Mouse (Mus musculus): Measurements from ENCODE around the gene Rara. TPM values are rescaled to one million over a fixed set of nuclear protein-coding genes. Genes with fewer than 3 reads are reported as not detected.

Rara gene
- polyA plus RNA-seq, 1 experiment from 2014 or later, result 43.2 TPM

GRCm38 (mm10) chr11:98952736-98953135, 25.1 kb downstream of the Rara start:
- H3K4me2 ChIP-seq, result no peak overlapping the region
- H3K4me3 ChIP-seq (ENCODE audit: low read depth, low read length), result no peak overlapping the region
- 0 out of 2 replicates have a peak overlapping the region, but pooled peaks have one; percentile 27 for H3K27ac ChIP-seq (ENCODE audit: low read depth)
- H3K9me3 ChIP-seq (ENCODE audit: low read depth, low read length), result no peaks in the 10 kb centered on the region
- H3K36me3 ChIP-seq (ENCODE audit: insufficient read depth), result peaks cover 34% of the 10 kb centered on the region
- no peak for DNase-seq
- peaks cover 43% of the 10 kb centered on the region for H3K4me1 ChIP-seq (ENCODE audit: insufficient read depth)
- H3K9ac ChIP-seq, result no peak overlapping the region
- H3K27me3 ChIP-seq (ENCODE audit: insufficient read depth, low read length), result no peaks in the 10 kb centered on the region
- 55% methylated on average over 2 of the region's 2 CpGs for WGBS
- no peak for TF ChIP-seq CTCF (IDR thresholded peaks at IDR 0.05; ENCODE audit: low read depth)
- ATAC-seq (ENCODE audit: insufficient read depth), result no peak

DNA sequence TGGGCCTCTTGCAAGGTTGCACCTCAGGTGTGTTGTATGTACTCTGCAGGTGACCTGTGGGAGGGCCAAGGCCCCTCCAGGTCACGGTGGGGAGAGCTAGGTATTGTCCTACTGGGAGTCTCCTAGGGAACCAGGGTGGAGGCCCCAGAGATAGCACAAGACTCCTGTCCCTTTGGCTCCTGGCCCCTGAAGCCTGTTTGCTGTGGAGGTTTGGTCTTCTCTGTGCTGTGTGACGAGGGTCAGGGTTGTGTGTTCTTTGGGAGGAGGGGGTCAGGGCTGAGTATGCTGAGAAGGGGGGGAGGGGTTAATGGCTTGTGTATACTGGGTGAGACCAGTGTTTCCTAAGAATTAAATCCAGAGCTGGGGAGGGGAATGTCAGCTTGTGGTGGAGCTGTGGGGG, 25.7 kb downstream of the Rara start:
- H3K4me1 ChIP-seq (ENCODE audit: insufficient read depth), result peaks cover 43% of the 10 kb centered on the region
- H3K36me3 ChIP-seq (ENCODE audit: insufficient read depth), result peaks cover 38% of the 10 kb centered on the region
- no peaks in the 10 kb centered on the region for H3K27me3 ChIP-seq (ENCODE audit: insufficient read depth, low read length)
- WGBS, result 3% methylated on average over 2 of the region's 2 CpGs
- DNase-seq (no peak), ATAC-seq (ENCODE audit: insufficient read depth) (0 out of 2 replicates have a peak, but pooled peaks have one; percentile 4)
- TF ChIP-seq CTCF (IDR thresholded peaks at IDR 0.05; ENCODE audit: low read depth), result no peak
- no peak overlapping the region; the same call in 1 of the 2 replicates for H3K27ac ChIP-seq (ENCODE audit: low read depth)
- no peaks in the 10 kb centered on the region for H3K9me3 ChIP-seq (ENCODE audit: low read depth, low read length)
- no peak overlapping the region for H3K4me2 ChIP-seq
- H3K4me3 ChIP-seq (ENCODE audit: low read depth, low read length), result no peak overlapping the region
- H3K9ac ChIP-seq, result no peak overlapping the region

- Histone ChIP-seq H3K4me1 (ENCODE audit: insufficient read depth) (peaks cover 45% of the 10 kb centered on the region), H3K9ac (0 out of 2 replicates have a peak overlapping the region, but pooled peaks have one; percentile 9), H3K4me2 (peak overlapping the region; percentile 43), H3K27ac (ENCODE audit: low read depth) (peak overlapping the region; percentile 77), H3K4me3 (ENCODE audit: low read depth, low read length) (no peak overlapping the region), H3K36me3 (ENCODE audit: insufficient read depth) (peaks cover 38% of the 10 kb centered on the region), H3K27me3 (ENCODE audit: insufficient read depth, low read length) (no peaks in the 10 kb centered on the region), H3K9me3 (ENCODE audit: low read depth, low read length) (no peaks in the 10 kb centered on the region)
- ATAC-seq (ENCODE audit: insufficient read depth) (no peak), DNase-seq (no peak)
- 14% methylated on average over 13 of the region's 13 CpGs for WGBS
- TF ChIP-seq CTCF (IDR thresholded peaks at IDR 0.05; ENCODE audit: low read depth), result no peak
Measured at GRCm38 (mm10) chr11:98953835-98954320, 26.3 kb downstream of the Rara start.

DNA sequence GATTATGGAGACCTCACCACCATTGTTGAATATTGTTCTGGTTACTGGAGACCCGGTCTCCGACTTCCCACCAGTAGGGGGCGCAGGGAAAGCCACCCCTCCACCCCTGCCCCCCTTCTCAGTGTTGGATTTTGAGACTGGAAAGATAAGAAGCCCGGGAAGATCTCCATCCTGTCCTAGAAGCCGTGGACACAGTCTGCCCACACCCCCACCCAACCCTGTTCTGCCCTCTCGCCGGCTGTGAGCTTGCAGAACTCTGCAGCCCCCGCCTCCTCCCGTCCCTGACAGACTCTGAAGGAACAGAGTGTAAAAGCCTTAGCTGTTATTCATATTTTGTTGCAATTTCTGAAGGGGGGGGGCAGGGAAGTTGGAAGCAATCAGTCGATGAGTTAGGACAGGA, 26.8 kb downstream of the Rara start:
- H3K27me3 ChIP-seq (ENCODE audit: insufficient read depth, low read length), result no peaks in the 10 kb centered on the region
- no peak overlapping the region for H3K4me3 ChIP-seq (ENCODE audit: low read depth, low read length)
- 1% methylated on average over 10 of the region's 10 CpGs for WGBS
- peaks cover 49% of the 10 kb centered on the region for H3K4me1 ChIP-seq (ENCODE audit: insufficient read depth)
- peaks cover 38% of the 10 kb centered on the region for H3K36me3 ChIP-seq (ENCODE audit: insufficient read depth)
- ATAC-seq (ENCODE audit: insufficient read depth) (peak; percentile 78), DNase-seq (peak; percentile 88)
- peak; percentile 81 for TF ChIP-seq CTCF (IDR thresholded peaks at IDR 0.05; ENCODE audit: low read depth)
- no peaks in the 10 kb centered on the region for H3K9me3 ChIP-seq (ENCODE audit: low read depth, low read length)
- H3K4me2 ChIP-seq, result peak overlapping the region; percentile 43
- 0 out of 2 replicates have a peak overlapping the region, but pooled peaks have one; percentile 9 for H3K9ac ChIP-seq
- H3K27ac ChIP-seq (ENCODE audit: low read depth), result peak overlapping the region; percentile 77

DNA sequence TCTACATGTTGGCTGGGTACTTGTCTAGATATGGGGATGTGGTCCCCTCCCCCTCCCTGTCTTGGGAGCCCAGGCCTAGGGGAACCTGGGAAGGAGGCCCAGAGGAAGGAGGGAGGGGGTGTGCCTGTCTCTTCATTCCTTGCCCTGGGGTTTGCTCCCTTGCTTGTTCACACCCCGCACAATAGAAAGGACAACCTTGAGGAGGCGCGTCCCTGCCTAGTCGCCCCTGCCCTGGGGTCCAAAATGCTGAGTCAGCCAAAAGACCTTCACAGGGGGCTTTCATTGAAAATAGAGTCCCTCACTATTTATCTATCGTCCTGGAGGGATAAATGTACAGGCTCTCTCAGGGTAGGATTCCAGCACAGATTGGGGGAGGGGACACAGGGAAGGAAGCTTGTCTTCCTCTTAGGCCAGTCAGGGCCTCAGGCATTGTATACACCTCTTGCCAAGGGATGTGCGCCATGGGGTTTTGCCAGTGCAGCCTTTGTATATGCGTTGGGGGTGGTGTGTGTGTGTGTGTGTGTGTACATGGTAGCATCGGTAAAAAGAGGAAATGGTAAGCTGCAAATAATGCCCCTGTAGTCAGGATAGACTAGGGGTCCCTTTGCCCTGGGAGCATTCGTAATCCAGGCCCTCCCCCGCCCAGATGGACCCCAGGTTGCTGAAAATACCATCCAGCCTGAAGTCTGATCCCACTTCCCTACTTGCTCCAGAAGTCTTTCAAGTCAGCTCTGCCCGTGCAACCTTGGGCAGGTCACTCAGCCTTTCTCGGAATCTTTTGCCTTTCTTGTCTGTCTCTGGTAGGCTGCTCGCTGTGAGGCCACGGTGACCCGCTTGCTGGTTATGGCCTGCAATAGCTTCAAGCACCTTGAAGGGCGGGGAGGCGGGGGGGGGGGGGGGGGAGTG, 27.4 kb downstream of the Rara start:
- Histone ChIP-seq H3K4me2 (peak overlapping the region; percentile 43), H3K9me3 (ENCODE audit: low read depth, low read length) (no peaks in the 10 kb centered on the region), H3K36me3 (ENCODE audit: insufficient read depth) (peaks cover 34% of the 10 kb centered on the region), H3K4me1 (ENCODE audit: insufficient read depth) (peaks cover 47% of the 10 kb centered on the region), H3K9ac (0 out of 2 replicates have a peak overlapping the region, but pooled peaks have one; percentile 3), H3K4me3 (ENCODE audit: low read depth, low read length) (peak overlapping the region; percentile 10; the same call in 1 of the 2 replicates), H3K27ac (ENCODE audit: low read depth) (peak overlapping the region; percentile 77), H3K27me3 (ENCODE audit: insufficient read depth, low read length) (no peaks in the 10 kb centered on the region)
- 14% methylated on average over 16 of the region's 17 CpGs for WGBS
- DNase-seq (peak; percentile 68), ATAC-seq (ENCODE audit: insufficient read depth) (peak; percentile 44)
- no peak for TF ChIP-seq CTCF (IDR thresholded peaks at IDR 0.05; ENCODE audit: low read depth)

GRCm38 (mm10) chr11:98955707-98956235, 28.2 kb downstream of the Rara start:
- Histone ChIP-seq H3K9ac (no peak overlapping the region), H3K4me3 (ENCODE audit: low read depth, low read length) (no peak overlapping the region), H3K4me1 (ENCODE audit: insufficient read depth) (peaks cover 44% of the 10 kb centered on the region), H3K36me3 (ENCODE audit: insufficient read depth) (peaks cover 26% of the 10 kb centered on the region), H3K27me3 (ENCODE audit: insufficient read depth, low read length) (no peaks in the 10 kb centered on the region), H3K27ac (ENCODE audit: low read depth) (peak overlapping the region; percentile 77; the same call in 1 of the 2 replicates), H3K9me3 (ENCODE audit: low read depth, low read length) (no peaks in the 10 kb centered on the region), H3K4me2 (no peak overlapping the region)
- 26% methylated on average over 6 of the region's 7 CpGs for whole genome bisulfite sequencing
- no peak for ATAC-seq (ENCODE audit: insufficient read depth)
- no peak for TF ChIP-seq CTCF (IDR thresholded peaks at IDR 0.05; ENCODE audit: low read depth)
- no peak for DNase-seq

DNA sequence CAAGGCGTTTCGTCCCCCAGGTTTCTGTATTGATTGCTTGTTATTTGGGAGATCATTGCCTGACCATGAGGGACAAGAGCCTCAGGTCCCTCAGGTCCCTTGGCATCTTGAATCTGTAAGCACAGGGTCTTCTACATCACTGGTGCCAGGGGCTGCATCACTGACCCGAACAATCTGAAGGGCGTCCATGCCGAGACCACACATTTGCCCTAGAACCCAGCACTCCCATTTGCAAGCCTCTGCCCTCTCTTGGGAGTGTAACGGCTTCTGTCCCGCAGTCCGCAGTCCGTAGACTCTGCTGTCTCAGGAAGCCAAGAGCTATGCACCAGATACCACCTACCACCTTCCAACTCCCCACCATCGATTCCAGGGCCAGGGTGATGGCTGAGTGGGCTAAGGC, 28.7 kb downstream of the Rara start:
- Histone ChIP-seq H3K4me1 (ENCODE audit: insufficient read depth) (peaks cover 39% of the 10 kb centered on the region), H3K27ac (ENCODE audit: low read depth) (no peak overlapping the region), H3K27me3 (ENCODE audit: insufficient read depth, low read length) (no peaks in the 10 kb centered on the region), H3K4me2 (no peak overlapping the region), H3K9ac (no peak overlapping the region), H3K9me3 (ENCODE audit: low read depth, low read length) (no peaks in the 10 kb centered on the region), H3K36me3 (ENCODE audit: insufficient read depth) (peaks cover 26% of the 10 kb centered on the region), H3K4me3 (ENCODE audit: low read depth, low read length) (no peak overlapping the region)
- DNase-seq, result no peak
- 67% methylated on average over 10 of the region's 10 CpGs for WGBS
- TF ChIP-seq CTCF (IDR thresholded peaks at IDR 0.05; ENCODE audit: low read depth), result no peak
- ATAC-seq (ENCODE audit: insufficient read depth), result no peak

All from lung, embryonic 14.5 days (tissue).